Mouse (Mus musculus): ENCODE measurements at regions not wholly inside any gene's neighbourhood (a gene's known extent, or its start where the extent isn't known, plus 50 kb on each side); places are given as distances from the start of the nearest gene placed in this dataset.

DNA sequence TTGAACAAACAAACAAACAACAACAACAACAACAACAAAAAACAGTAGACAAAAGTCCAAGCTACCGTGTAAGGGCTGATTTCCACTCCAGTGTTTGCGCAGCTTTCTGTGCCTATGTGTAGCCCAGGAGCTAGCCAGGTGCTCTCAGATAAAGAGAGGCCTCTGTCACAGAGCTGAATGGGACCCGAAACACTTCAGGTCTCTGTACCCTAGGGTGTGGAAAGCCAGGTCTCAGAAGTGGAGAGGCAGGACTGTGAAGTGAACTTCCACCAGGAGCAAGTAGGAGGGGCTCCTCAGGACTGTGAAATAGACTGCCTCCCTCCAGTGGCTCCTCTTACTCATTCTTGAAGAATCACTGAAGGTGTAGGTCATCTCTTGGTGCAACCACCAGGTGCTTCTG is 61.4 kb upstream of the Habp2 start:
- no peak for TF ChIP-seq CTCF (IDR thresholded peaks at IDR 0.05; ENCODE audit: extremely low read depth, insufficient read depth, insufficient read length, insufficient replicate concordance)
- TF ChIP-seq POLR2A (IDR thresholded peaks at IDR 0.05; ENCODE audit: low read depth, low read length): no peak
